Mouse (Mus musculus) retina, postnatal 7 days (tissue): ENCODE data around the gene Vmn1r34.
"Not testable (repeated sequence)": the region's sequence is repeated elsewhere in the genome, so short reads cannot be mapped to it uniquely, and the experiment has no call there.

Experiments used
- DNase-seq: peaks from one replicate; pipeline ENCODE4 v3.0.0-alpha.2; 2012; ENCODE audit warnings: low read depth, low spot score

Vmn1r34 gene

GRCm38 (mm10) chr6:66643779-66644178, at the start of gene Vmn1r34:
Vmn1r34 (minus strand) TSS chr6:66643879.
- DNase-seq: no peak

DNA sequence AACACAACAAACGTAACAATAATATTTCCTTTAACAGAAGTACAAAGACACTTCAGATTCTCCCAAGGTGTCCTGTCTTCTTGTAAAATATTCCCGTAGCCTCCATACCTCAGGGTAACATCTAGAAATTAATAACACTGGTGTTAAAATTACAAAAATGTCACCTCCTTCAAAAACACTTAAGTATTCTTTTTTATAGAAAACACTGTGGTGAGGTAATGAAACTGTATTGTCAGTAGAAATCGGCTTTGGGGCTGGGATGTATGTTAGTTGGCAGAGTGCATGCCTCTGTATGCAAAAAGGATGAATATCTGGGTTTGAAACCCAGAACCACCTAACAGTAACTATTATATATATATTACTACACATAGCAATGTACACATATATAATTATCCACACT, 42.1 kb upstream of the Vmn1r34 start, which contains the start of gene Vmn1r35:
Gene Vmn1r35, minus strand, starts transcription at position 101 of the 400 bp plus-strand sequence.
- no peak for DNase-seq

- DNase-seq: not testable (repeated sequence)
These were observed 25.5 kb downstream of the Vmn1r34 start, which contains the start of gene Vmn1r33 for GRCm38 (mm10) chr6:66618182-66618581. Vmn1r33 (minus strand) TSS chr6:66618282.

DNA sequence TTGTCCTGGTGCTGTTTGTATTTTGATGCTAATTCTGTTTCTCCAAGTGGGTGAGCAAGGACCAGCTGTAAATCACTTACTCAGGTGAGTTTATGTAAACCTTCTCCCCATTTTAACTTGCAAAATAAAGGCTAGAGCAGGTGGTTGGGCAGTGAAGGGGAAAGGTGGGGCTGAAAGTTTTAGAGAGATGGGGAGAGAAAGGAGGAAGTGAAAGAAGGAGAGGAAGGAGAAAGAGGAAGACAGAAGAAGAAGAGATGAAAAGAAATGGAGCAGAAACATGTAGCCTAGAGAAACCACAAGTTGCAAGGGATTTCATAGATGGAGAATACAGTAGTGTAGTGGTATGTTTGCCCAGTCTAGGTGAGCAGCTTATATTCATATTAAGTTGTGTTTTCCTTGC, 47.9 kb downstream of the Vmn1r34 start:
- no peak for DNase-seq
